Mouse (Mus musculus) hindbrain, embryonic 10.5 days (tissue): ENCODE results near the gene Slc25a34. TPM values are rescaled to one million over a fixed set of nuclear protein-coding genes. Genes with fewer than 3 reads are reported as not detected.

Experiments used
- DNase-seq: peaks from one replicate; pipeline ENCODE4 v3.0.0-alpha.2; 2017; ENCODE audit warnings: low spot score
- H3K27ac ChIP-seq: fragments of 300-500 bp; sonication (generic); 2 replicates; pipeline ENCODE4 v1.5.1; 2016; ENCODE audit warnings: mild to moderate bottlenecking, moderate library complexity
- H3K27me3 ChIP-seq: fragments of 300-500 bp; sonication (generic); 2 replicates; pipeline ENCODE4 v1.6.1; 2016; ENCODE audit warnings: mild to moderate bottlenecking; ENCODE audit not compliant: poor library complexity, insufficient read depth, severe bottlenecking
- H3K36me3 ChIP-seq: fragments of 300-500 bp; sonication (generic); 2 replicates; pipeline ENCODE4 v1.6.1; 2016; ENCODE audit warnings: mild to moderate bottlenecking, moderate library complexity
- H3K4me1 ChIP-seq: fragments of 300-500 bp; sonication (generic); replicated peaks from 2 replicates; pipeline ENCODE4 v1.6.1; 2016; ENCODE audit warnings: mild to moderate bottlenecking
- H3K4me3 ChIP-seq: fragments of 300-500 bp; sonication (generic); 2 replicates; pipeline ENCODE4 v1.5.1; 2016; ENCODE audit warnings: mild to moderate bottlenecking, moderate library complexity
- H3K9me3 ChIP-seq: fragments of 300-500 bp; sonication (generic); 2 replicates; pipeline ENCODE4 v1.6.1; 2016; ENCODE audit warnings: mild to moderate bottlenecking, moderate library complexity
- WGBS: fragments of 180-500 bp; shearing (Covaris S2); methylation state at CpG from one replicate; pipeline ENCODE4 v1.1.7; 2016; 5-methylcytosine and 5-hydroxymethylcytosine counted together
- polyA plus RNA-seq: library from polyadenylated mRNA; unstranded; fragments of >200 nt; fragmentation: Nextera tagmentation; extraction: Ambion mirVana; gene quantifications from 2 replicates; pipeline ENCODE4 v1.2.1, GENCODE M21; 2016

Slc25a34 gene
- 0.10 TPM in 1 of 2 replicates, not detected in the other for polyA plus RNA-seq

- peak within 1 kb of the TSS; percentile 56; the same call in 1 of the 2 replicates for H3K27ac ChIP-seq
- 67% methylated on average over 1 of the region's 1 CpGs for WGBS
- DNase-seq: no peak
These were observed at the start of gene Slc25a34 for GRCm38 (mm10) chr4:141623666-141624065. Gene Slc25a34 (minus strand): TSS chr4:141623821.

GRCm38 (mm10) chr4:141672325-141672724 lies 48.7 kb upstream of the Slc25a34 start:
- DNase-seq: no peak
- WGBS: 77% methylated on average over 13 of the region's 13 CpGs
- Histone ChIP-seq H3K27ac (no peak overlapping the region), H3K36me3 (no peaks in the 10 kb centered on the region), H3K27me3 (no peaks in the 10 kb centered on the region), H3K9me3 (no peaks in the 10 kb centered on the region), H3K4me1 (no peaks in the 10 kb centered on the region), H3K4me3 (no peak overlapping the region)

More at GRCm38 (mm10) chr4:141623666-141624065, at the start of gene Slc25a34:
- peaks cover 38% of the 10 kb centered on the region for H3K36me3 ChIP-seq
- H3K9me3 ChIP-seq: no peaks in the 10 kb centered on the region
- 0 out of 2 replicates have a peak, but pooled peaks cover 2% of the 10 kb centered on the region for H3K27me3 ChIP-seq
- H3K4me3 ChIP-seq: no peak within 1 kb of the TSS
- peaks cover 21% of the 10 kb centered on the region for H3K4me1 ChIP-seq

GRCm38 (mm10) chr4:141671389-141671788 lies 47.8 kb upstream of the Slc25a34 start:
- H3K27ac ChIP-seq: no peak overlapping the region
- no peaks in the 10 kb centered on the region for H3K4me1 ChIP-seq
- no peaks in the 10 kb centered on the region for H3K27me3 ChIP-seq
- no peaks in the 10 kb centered on the region for H3K9me3 ChIP-seq
- no peak for DNase-seq
- no peak overlapping the region for H3K4me3 ChIP-seq
- no peaks in the 10 kb centered on the region for H3K36me3 ChIP-seq
- WGBS: 88% methylated on average over 4 of the region's 4 CpGs

GRCm38 (mm10) chr4:141669898-141670712 lies 46.5 kb upstream of the Slc25a34 start:
- H3K27ac ChIP-seq: no peak overlapping the region
- H3K4me1 ChIP-seq: no peaks in the 10 kb centered on the region; the same call in 1 of the 2 replicates
- H3K4me3 ChIP-seq: no peak overlapping the region
- H3K27me3 ChIP-seq: no peaks in the 10 kb centered on the region
- H3K9me3 ChIP-seq: no peaks in the 10 kb centered on the region
- H3K36me3 ChIP-seq: no peaks in the 10 kb centered on the region
- WGBS: 88% methylated on average over 18 of the region's 18 CpGs
- DNase-seq: no peak

GRCm38 (mm10) chr4:141664799-141665198 lies 41.2 kb upstream of the Slc25a34 start, which contains the start of gene Plekhm2:
Gene Plekhm2 (minus strand): TSS chr4:141664899.
- 70% methylated on average over 8 of the region's 8 CpGs for WGBS
- no peaks in the 10 kb centered on the region for H3K9me3 ChIP-seq
- no peaks in the 10 kb centered on the region for H3K27me3 ChIP-seq
- H3K36me3 ChIP-seq: peaks cover 21% of the 10 kb centered on the region
- H3K27ac ChIP-seq: peak within 1 kb of the TSS; percentile 95
- DNase-seq: no peak
- H3K4me3 ChIP-seq: peak within 1 kb of the TSS; percentile 87
- peaks cover 23% of the 10 kb centered on the region for H3K4me1 ChIP-seq

GRCm38 (mm10) chr4:141664011-141664745 lies 40.6 kb upstream of the Slc25a34 start:
- Histone ChIP-seq H3K27me3 (no peaks in the 10 kb centered on the region), H3K4me1 (peaks cover 23% of the 10 kb centered on the region), H3K36me3 (peaks cover 26% of the 10 kb centered on the region), H3K9me3 (no peaks in the 10 kb centered on the region), H3K27ac (peak overlapping the region; percentile 95), H3K4me3 (peak overlapping the region; percentile 87)
- 1% methylated on average over 60 of the region's 60 CpGs for WGBS
- DNase-seq: peak; percentile 70

GRCm38 (mm10) chr4:141663122-141663931 lies 39.7 kb upstream of the Slc25a34 start:
- Histone ChIP-seq H3K27me3 (no peaks in the 10 kb centered on the region), H3K4me1 (peaks cover 23% of the 10 kb centered on the region), H3K27ac (peak overlapping the region; percentile 95), H3K4me3 (peak overlapping the region; percentile 87), H3K9me3 (no peaks in the 10 kb centered on the region), H3K36me3 (peaks cover 35% of the 10 kb centered on the region)
- DNase-seq: peak; percentile 57
- 4% methylated on average over 47 of the region's 47 CpGs for WGBS

- Histone ChIP-seq H3K27me3 (no peaks in the 10 kb centered on the region), H3K4me1 (peaks cover 23% of the 10 kb centered on the region), H3K27ac (no peak overlapping the region), H3K36me3 (peaks cover 39% of the 10 kb centered on the region), H3K9me3 (no peaks in the 10 kb centered on the region), H3K4me3 (no peak overlapping the region)
- DNase-seq: no peak
- 87% methylated on average over 11 of the region's 11 CpGs for WGBS
These were observed 37.3 kb upstream of the Slc25a34 start for GRCm38 (mm10) chr4:141660884-141661283.

GRCm38 (mm10) chr4:141659739-141660138 lies 36.1 kb upstream of the Slc25a34 start:
- H3K36me3 ChIP-seq: peaks cover 46% of the 10 kb centered on the region

GRCm38 (mm10) chr4:141658846-141659484 lies 35.3 kb upstream of the Slc25a34 start:
- Histone ChIP-seq H3K9me3 (no peaks in the 10 kb centered on the region), H3K27me3 (no peaks in the 10 kb centered on the region), H3K4me1 (peaks cover 13% of the 10 kb centered on the region), H3K36me3 (peaks cover 49% of the 10 kb centered on the region), H3K4me3 (no peak overlapping the region), H3K27ac (no peak overlapping the region)
- WGBS: 86% methylated on average over 6 of the region's 6 CpGs
- no peak for DNase-seq

More at GRCm38 (mm10) chr4:141659739-141660138, 36.1 kb upstream of the Slc25a34 start:
- Histone ChIP-seq H3K4me1 (peaks cover 20% of the 10 kb centered on the region), H3K4me3 (no peak overlapping the region), H3K9me3 (no peaks in the 10 kb centered on the region), H3K27me3 (no peaks in the 10 kb centered on the region), H3K27ac (no peak overlapping the region)
- DNase-seq: no peak
- WGBS: 54% methylated on average over 4 of the region's 4 CpGs

GRCm38 (mm10) chr4:141656932-141657331 lies 33.3 kb upstream of the Slc25a34 start:
- no peak overlapping the region for H3K27ac ChIP-seq
- no peaks in the 10 kb centered on the region for H3K9me3 ChIP-seq
- peaks cover 63% of the 10 kb centered on the region for H3K36me3 ChIP-seq
- DNase-seq: no peak
- peaks cover under 1% of the 10 kb centered on the region; the same call in 1 of the 2 replicates for H3K4me1 ChIP-seq
- no peaks in the 10 kb centered on the region for H3K27me3 ChIP-seq
- H3K4me3 ChIP-seq: no peak overlapping the region
- WGBS: 71% methylated on average over 8 of the region's 8 CpGs
